Mouse (Mus musculus) adipocyte (in vitro differentiated cells): ENCODE data around the gene Flt1.

Experiments used
- DNase-seq: peaks from one replicate; pipeline ENCODE4 v3.0.0-alpha.2; 2016; ENCODE audit warnings: low spot score

Flt1 gene

DNA sequence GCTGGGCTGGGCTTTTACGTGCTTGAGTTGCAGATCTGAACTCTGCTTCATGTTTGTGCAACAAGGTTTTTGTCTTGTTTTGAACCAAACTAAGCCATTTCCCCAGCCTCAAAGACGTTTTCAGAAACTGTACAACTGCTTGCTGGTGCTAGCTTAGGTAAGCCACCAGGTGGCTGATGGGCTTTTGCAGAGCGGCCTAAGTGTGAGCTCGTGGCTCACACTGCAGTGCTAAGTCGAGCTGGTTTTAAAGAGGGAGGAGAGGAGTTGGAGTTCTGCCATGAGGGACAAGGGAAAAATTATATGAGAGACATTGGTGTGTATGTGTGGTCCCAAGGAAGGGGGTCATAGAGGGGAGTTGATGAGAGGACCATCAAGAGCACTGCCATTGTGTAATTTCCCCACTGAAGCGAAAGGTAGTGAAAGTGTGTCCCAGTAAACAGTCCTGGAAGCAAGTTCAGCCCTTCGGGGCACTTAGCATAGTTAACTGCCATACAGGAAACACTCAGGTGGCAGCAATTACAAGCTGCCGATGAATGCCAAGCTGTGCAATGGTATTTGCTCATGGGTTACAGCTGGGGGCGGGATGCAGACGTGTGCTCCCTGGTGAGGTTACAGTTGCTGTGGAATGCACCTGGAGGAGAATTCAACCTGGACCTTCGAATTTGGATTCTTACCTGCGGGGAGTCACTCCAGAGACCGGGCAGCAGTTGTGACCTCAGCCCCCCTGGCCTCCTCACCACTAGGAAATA, 173.8 kb downstream of the Flt1 start:
- DNase-seq: no peak

DNA sequence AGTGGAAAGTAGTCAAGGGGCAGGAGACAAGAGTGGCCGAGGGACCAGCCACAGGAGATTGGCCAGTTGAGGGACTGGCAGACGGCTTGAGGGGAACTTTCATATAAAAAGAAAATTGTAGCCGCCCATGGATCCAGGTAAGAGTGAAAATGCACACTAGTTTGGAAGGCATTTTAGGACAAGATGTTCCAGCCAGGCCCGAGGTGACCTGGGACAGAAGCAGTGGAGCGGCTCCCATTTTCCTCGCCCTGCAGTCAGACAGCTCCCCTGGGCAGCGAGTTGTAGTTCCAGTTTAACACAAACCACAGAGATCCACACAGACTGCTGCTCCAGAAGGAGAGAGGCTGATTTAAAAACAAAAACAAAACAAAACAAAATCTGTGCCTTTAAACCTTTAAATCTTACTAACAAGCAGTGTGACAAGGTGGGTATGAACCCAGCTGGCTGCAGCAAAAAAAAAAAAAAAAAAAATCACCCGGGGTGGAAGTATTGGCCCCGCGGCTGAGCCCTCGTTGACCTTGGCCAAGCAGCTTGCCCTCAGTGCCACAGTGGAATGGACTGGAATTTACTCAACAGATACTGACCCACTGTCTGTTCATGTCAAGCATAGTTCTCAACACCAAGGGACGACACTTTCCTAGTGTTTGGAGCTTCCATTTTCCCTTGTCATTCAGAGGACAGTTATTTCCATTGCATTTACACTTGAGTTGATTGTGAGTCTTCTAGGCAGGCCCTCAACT, 176.6 kb downstream of the Flt1 start:
- no peak for DNase-seq

DNA sequence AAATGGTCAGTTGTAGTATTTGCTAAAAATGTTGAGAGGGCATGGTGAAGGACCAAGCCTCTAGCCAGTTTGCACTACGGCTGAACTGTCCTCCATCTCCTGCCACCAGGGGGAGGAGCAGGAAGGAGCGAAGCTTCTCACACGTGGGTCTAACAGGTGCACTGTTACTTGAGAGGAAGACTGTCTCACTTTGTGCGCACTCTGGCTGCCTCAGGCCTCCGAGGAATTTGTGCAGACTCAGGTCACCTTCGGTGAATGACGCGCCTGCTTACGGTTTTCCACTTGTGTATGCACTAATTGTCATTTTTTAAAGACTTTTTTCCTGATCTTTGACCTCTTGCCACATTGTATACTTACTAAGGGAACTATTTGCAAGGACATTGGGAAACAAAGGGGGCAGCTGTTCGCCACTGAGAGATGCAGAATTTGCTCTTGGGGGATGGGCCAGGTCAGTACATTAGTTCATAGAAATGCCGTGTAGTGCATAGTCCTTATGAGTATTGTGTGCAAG, 180.0 kb downstream of the Flt1 start:
- peak; percentile 14 for DNase-seq

DNA sequence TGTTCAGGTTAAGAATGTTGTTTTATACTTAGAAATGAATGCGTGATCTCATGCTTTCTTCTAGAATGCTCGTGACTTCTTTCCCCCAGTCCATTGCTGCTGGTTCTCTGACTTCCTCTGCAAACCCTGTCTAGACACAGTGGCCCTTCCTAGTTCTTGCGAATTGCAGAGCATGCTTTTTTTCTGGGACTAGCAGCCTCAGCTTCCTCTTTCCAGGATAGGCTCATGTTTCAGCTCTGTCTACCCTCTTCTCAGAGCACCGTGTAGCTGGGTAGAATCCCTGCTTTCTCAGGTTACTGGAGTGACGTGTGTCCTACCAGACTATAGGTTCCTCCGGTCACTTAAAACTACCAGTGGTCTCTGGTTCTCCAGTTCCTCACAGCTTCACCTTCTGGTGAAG, 183.5 kb downstream of the Flt1 start:
- DNase-seq: no peak

DNA sequence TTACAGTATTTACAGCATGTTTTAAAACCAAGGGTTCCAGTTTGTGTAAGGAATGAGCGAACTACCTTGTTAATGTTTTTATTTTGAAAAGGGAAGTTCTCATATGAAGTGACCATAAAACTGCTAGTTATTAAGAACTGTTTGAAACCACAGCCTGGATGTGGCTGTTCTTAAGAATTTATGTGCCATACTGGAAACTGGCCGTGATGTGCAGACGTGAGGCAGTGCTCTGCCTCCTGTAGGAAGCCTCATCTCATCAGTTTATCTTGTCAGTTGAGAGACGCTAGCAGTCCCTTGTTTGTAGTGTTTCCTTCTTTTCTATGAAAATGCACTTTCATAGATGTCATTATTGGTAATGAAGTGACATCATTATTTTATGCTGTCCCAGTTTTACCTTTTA, 186.0 kb downstream of the Flt1 start:
- no peak for DNase-seq

DNA sequence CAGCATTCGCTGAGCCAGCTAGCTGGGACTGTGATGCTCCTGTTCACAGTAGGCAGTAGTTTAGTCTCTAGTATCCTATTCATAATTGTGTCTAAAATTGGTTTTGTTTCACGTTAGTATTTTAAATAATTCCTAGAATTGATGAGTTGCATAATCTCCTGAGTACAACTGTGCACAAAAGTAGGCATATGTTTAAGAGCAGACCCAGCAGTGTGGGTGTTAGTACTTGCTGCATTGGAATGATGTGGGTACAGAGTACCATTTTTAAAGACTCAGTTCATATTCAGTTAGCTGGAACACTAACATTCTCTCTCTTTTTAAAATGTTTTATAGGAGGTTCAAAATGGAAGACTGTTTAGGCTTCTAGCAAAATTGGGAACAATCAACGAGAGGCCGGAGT, 186.4 kb downstream of the Flt1 start:
- DNase-seq: no peak

DNA sequence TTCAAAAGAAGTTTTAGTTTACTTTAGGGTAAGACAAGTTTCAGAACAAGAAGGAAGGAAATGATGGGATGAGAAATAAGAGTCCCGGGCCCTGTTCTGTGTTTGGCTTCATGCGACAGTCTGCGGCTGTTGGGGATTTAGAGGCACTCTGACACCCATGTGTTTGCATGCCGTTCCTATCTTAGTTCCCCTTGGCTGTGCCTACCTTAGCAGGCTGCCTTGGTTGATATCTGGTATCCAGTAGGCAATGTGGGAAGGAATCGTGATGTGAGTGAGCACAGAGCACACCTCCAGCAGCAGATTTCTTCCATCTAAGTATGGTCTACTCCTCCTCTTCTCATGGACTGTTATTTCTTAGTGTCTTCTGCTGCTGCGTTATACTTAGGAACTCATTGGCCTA, 193.8 kb downstream of the Flt1 start:
- DNase-seq: no peak

DNA sequence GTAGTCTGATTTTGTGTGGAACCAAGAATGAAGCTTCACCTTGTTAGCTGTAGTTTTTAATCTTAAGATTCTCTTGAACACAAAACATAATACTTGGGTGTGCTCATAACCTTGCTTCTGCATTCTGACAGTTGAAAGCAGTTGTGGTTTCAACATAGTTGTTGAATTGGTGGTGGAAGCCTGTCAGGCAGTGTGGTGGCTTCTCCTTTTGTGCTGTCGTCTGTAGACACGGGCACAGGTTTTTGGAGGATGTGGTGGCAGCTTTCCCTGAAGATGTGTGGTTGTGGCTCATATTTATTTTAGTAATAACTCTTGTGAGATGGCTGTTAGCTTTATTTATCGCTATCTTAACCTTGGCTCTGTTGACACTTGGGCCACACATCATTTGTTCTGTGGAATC, 198.0 kb downstream of the Flt1 start:
- DNase-seq: no peak

DNA sequence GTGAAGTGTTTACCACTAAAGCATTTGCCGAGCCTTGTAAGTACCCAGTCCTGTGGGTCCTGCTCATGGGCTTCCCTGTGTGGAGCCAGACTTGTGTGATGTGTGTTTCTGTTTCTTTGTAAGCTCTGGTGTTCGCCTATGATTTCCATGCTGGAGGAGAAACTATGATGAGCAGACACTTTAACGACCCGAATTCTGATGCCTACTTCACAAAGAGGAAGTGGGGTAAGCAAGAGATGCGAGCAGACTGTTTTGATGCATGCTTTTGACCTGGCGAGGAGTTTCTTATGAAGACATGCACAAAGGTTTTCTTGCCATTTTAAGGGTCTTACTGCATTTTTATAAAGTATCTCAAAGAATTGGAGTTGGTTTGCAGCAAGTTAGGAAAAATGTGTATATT, 198.8 kb downstream of the Flt1 start:
- DNase-seq: no peak
